Mouse (Mus musculus) spleen, postnatal 4 days (tissue): ENCODE measurements around the gene Synpo2.

Source experiments
- DNase-seq, 2 experiments: peaks; one replicate each; pipeline ENCODE4 v3.0.0; 2022; ENCODE audit warnings: low spot score in 2 of 2

Synpo2 gene

DNA sequence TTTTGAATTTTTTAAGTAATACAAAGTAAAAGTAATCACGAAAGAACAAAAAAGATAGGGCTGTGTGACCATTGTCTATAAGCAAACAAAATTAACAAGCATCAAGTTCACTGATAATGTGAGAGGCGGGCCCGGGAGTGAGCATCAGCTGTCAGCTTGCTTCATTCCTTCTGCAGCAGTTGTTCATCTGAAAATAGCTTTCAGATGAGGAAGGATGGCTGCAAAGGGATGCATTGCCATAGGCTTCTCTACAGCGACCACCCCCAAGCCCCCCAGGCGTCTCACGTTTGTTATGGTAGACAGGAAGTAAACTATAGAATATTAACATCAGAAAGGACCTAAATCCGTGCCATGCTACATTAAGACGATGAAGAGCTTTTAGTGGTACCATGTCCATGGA, 202.1 kb downstream of the Synpo2 start:
- no peak for DNase-seq
